Mouse (Mus musculus) midbrain, embryonic 11.5 days (tissue): ENCODE measurements at regions not wholly inside any gene's neighbourhood (a gene's known extent, or its start where the extent isn't known, plus 50 kb on each side); places are given as distances from the start of the nearest gene placed in this dataset.

Source experiments
- ATAC-seq: fragments of 200-750 bp; cut with Nextera tagmentation; 2 replicates; pipeline ENCODE4 v1.8.0; 2017; ENCODE audit warnings: moderate TSS enrichment, moderate library complexity; ENCODE audit not compliant: low FRiP score
- DNase-seq: peaks from one replicate; pipeline ENCODE4 v3.0.0; 2015; ENCODE audit warnings: low spot score; ENCODE audit errors: missing footprints
- H3K27ac ChIP-seq: fragments of 300-500 bp; sonication (generic); 2 replicates; pipeline ENCODE4 v1.5.1; 2014; ENCODE audit warnings: low read depth, low read length
- H3K27me3 ChIP-seq: fragments of 300-500 bp; sonication (generic); 2 replicates; pipeline ENCODE4 v1.6.1; 2014; ENCODE audit warnings: mild to moderate bottlenecking, low read length, moderate library complexity, mixed read lengths; ENCODE audit not compliant: control insufficient read depth, insufficient read depth
- H3K36me3 ChIP-seq: fragments of 300-500 bp; sonication (generic); 2 replicates; pipeline ENCODE4 v1.6.1; 2014; ENCODE audit warnings: mild to moderate bottlenecking, low read length, moderate library complexity, mixed read lengths; ENCODE audit not compliant: control insufficient read depth, insufficient read depth
- H3K4me1 ChIP-seq: fragments of 300-500 bp; sonication (generic); 2 replicates; pipeline ENCODE4 v1.6.1; 2014; ENCODE audit warnings: low read length; ENCODE audit not compliant: control insufficient read depth, insufficient read depth
- H3K4me2 ChIP-seq: fragments of 300-500 bp; sonication (generic); 2 replicates; pipeline ENCODE4 v1.6.1; 2014; ENCODE audit warnings: mild to moderate bottlenecking, moderate library complexity
- H3K4me3 ChIP-seq: fragments of 300-500 bp; sonication (generic); 2 replicates; pipeline ENCODE4 v1.5.1; 2014; ENCODE audit warnings: low read depth, low read length
- H3K9ac ChIP-seq: fragments of 300-500 bp; sonication (generic); 2 replicates; pipeline ENCODE4 v1.6.1; 2014; ENCODE audit warnings: low read length
- H3K9me3 ChIP-seq: fragments of 300-500 bp; sonication (generic); 2 replicates; pipeline ENCODE4 v1.6.1; 2016; ENCODE audit warnings: low read length; ENCODE audit not compliant: control insufficient read depth
- WGBS: fragments of 180-500 bp; shearing (Covaris S2); extraction: QIAGEN DNeasy Blood & Tissue Kit; methylation state at CpG from one replicate; pipeline ENCODE4 v1.1.7; 2014; 5-methylcytosine and 5-hydroxymethylcytosine counted together

GRCm38 (mm10) chr12:52440868-52441365 is 62.9 kb upstream of the Arhgap5 start:
- no peak for DNase-seq
- no peak overlapping the region for H3K4me3 ChIP-seq
- no peak overlapping the region for H3K4me2 ChIP-seq
- no peak overlapping the region for H3K27ac ChIP-seq
- no peaks in the 10 kb centered on the region for H3K4me1 ChIP-seq
- WGBS = 77% methylated on average over 7 of the region's 7 CpGs
- no peaks in the 10 kb centered on the region for H3K9me3 ChIP-seq
- no peak overlapping the region for H3K9ac ChIP-seq
- no peaks in the 10 kb centered on the region for H3K36me3 ChIP-seq
- ATAC-seq = no peak
- no peaks in the 10 kb centered on the region for H3K27me3 ChIP-seq

GRCm38 (mm10) chr12:52442337-52442736 is 61.4 kb upstream of the Arhgap5 start:
- H3K27ac ChIP-seq = no peak overlapping the region

GRCm38 (mm10) chr12:52445731-52446130 is 58.0 kb upstream of the Arhgap5 start:
- no peaks in the 10 kb centered on the region for H3K36me3 ChIP-seq
- no peak overlapping the region for H3K9ac ChIP-seq
- ATAC-seq (no peak), DNase-seq (no peak)
- H3K27ac ChIP-seq = no peak overlapping the region
- H3K9me3 ChIP-seq = no peaks in the 10 kb centered on the region
- no peaks in the 10 kb centered on the region for H3K4me1 ChIP-seq
- WGBS = 64% methylated on average over 2 of the region's 2 CpGs
- no peaks in the 10 kb centered on the region for H3K27me3 ChIP-seq
- H3K4me2 ChIP-seq = no peak overlapping the region
- H3K4me3 ChIP-seq = no peak overlapping the region

More at GRCm38 (mm10) chr12:52442337-52442736, 61.4 kb upstream of the Arhgap5 start:
- no peaks in the 10 kb centered on the region for H3K9me3 ChIP-seq
- DNase-seq (no peak), ATAC-seq (no peak)
- no peaks in the 10 kb centered on the region for H3K36me3 ChIP-seq
- no peak overlapping the region for H3K4me2 ChIP-seq
- no peak overlapping the region for H3K9ac ChIP-seq
- H3K4me1 ChIP-seq = no peaks in the 10 kb centered on the region
- 88% methylated on average over 5 of the region's 5 CpGs for WGBS
- no peak overlapping the region for H3K4me3 ChIP-seq
- H3K27me3 ChIP-seq = no peaks in the 10 kb centered on the region

- Histone ChIP-seq H3K36me3 (no peaks in the 10 kb centered on the region), H3K27ac (no peak overlapping the region), H3K27me3 (no peaks in the 10 kb centered on the region), H3K9ac (no peak overlapping the region), H3K4me1 (no peaks in the 10 kb centered on the region), H3K4me3 (no peak overlapping the region), H3K4me2 (no peak overlapping the region), H3K9me3 (no peaks in the 10 kb centered on the region)
- DNase-seq (no peak), ATAC-seq (no peak)
- WGBS = 73% methylated on average over 7 of the region's 7 CpGs
Observed at GRCm38 (mm10) chr12:52446501-52446900, 57.3 kb upstream of the Arhgap5 start.

GRCm38 (mm10) chr12:52447482-52447881 is 56.3 kb upstream of the Arhgap5 start:
- Histone ChIP-seq H3K4me1 (no peaks in the 10 kb centered on the region), H3K9ac (no peak overlapping the region), H3K36me3 (no peaks in the 10 kb centered on the region), H3K4me3 (no peak overlapping the region), H3K27ac (no peak overlapping the region), H3K4me2 (no peak overlapping the region), H3K27me3 (no peaks in the 10 kb centered on the region), H3K9me3 (no peaks in the 10 kb centered on the region)
- no peak for DNase-seq
- 83% methylated on average over 5 of the region's 5 CpGs for WGBS
- no peak for ATAC-seq

- ATAC-seq (no peak), DNase-seq (no peak)
- no peak overlapping the region for H3K4me3 ChIP-seq
- H3K36me3 ChIP-seq = no peaks in the 10 kb centered on the region
- no peak overlapping the region for H3K9ac ChIP-seq
- H3K4me1 ChIP-seq = no peaks in the 10 kb centered on the region
- H3K4me2 ChIP-seq = no peak overlapping the region
- no peaks in the 10 kb centered on the region for H3K27me3 ChIP-seq
- 100% methylated on average over 1 of the region's 1 CpGs for WGBS
- no peak overlapping the region for H3K27ac ChIP-seq
- H3K9me3 ChIP-seq = no peaks in the 10 kb centered on the region
Observed at GRCm38 (mm10) chr12:52448218-52448617, 55.6 kb upstream of the Arhgap5 start.

GRCm38 (mm10) chr12:52453890-52454289 is 49.9 kb upstream of the Arhgap5 start:
- Histone ChIP-seq H3K36me3 (no peaks in the 10 kb centered on the region), H3K4me2 (no peak overlapping the region), H3K9me3 (no peaks in the 10 kb centered on the region), H3K9ac (no peak overlapping the region), H3K4me1 (no peaks in the 10 kb centered on the region), H3K27me3 (no peaks in the 10 kb centered on the region), H3K27ac (no peak overlapping the region), H3K4me3 (no peak overlapping the region)
- ATAC-seq (no peak), DNase-seq (no peak)
- WGBS = 94% methylated on average over 5 of the region's 5 CpGs
